Mouse (Mus musculus) MEL (cell line): Measurements from ENCODE around the gene Snrpd3. TPM values are rescaled to one million over a fixed set of nuclear protein-coding genes. Genes with fewer than 3 reads are reported as not detected.

Experiments used
- DNase-seq: peaks from one replicate; pipeline ENCODE4 v3.0.0; 2011; ENCODE audit warnings: low read depth, low spot score
- H3K27ac ChIP-seq: 2 replicates; pipeline ENCODE4 v1.5.1; 2012; ENCODE audit warnings: low read depth, mild to moderate bottlenecking, control low read depth, low read length, moderate library complexity; ENCODE audit not compliant: control insufficient read depth
- H3K27me3 ChIP-seq, 2 experiments: fragments of 150-350 bp in 1 of 2; sonication (generic) in 1 of 2; 2 replicates each; pipeline ENCODE4 v1.6.1; 2012; ENCODE audit warnings: low read length in 2 of 2, mild to moderate bottlenecking in 2 of 2, improper control_type of control experiment in 1 of 2, moderate library complexity in 1 of 2; ENCODE audit not compliant: insufficient read depth in 2 of 2, control insufficient read depth in 1 of 2
- H3K36me3 ChIP-seq, 2 experiments: 2 replicates each; pipeline ENCODE4 v1.6.1; 2012 to 2014; ENCODE audit warnings: low read length in 2 of 2, improper control_type of control experiment in 1 of 2, inconsistent platforms in 1 of 2, mild to moderate bottlenecking in 1 of 2; ENCODE audit not compliant: insufficient read depth in 2 of 2, control insufficient read depth in 1 of 2
- H3K4me1 ChIP-seq, 2 experiments: fragments of 150-350 bp in 1 of 2; sonication (generic) in 1 of 2; 2 replicates each; pipeline ENCODE4 v1.6.1; 2012; ENCODE audit warnings: low read length in 2 of 2, improper control_type of control experiment in 1 of 2, mild to moderate bottlenecking in 1 of 2; ENCODE audit not compliant: insufficient read depth in 2 of 2, control insufficient read depth in 1 of 2
- H3K4me3 ChIP-seq, 2 experiments: fragments of 150-350 bp in 1 of 2; sonication (generic) in 1 of 2; 2 replicates each; pipeline ENCODE4 v1.5.1; 2012; ENCODE audit warnings: low read depth in 2 of 2, low read length in 2 of 2, mild to moderate bottlenecking in 2 of 2, moderate library complexity in 2 of 2, control low read depth in 1 of 2, improper control_type of control experiment in 1 of 2; ENCODE audit not compliant: control insufficient read depth in 1 of 2, insufficient read depth in 1 of 2
- H3K79me2 ChIP-seq: 2 replicates; pipeline ENCODE4 v1.6.1; 2012; ENCODE audit warnings: mild to moderate bottlenecking, low read length, moderate library complexity; ENCODE audit not compliant: control insufficient read depth, poor library complexity, insufficient read depth
- H3K9ac ChIP-seq: 2 replicates; pipeline ENCODE4 v1.6.1; 2012; ENCODE audit warnings: low read depth, mild to moderate bottlenecking, control low read depth, low read length, moderate library complexity; ENCODE audit not compliant: control insufficient read depth, poor library complexity, severe bottlenecking
- H3K9me3 ChIP-seq: fragments of 150-350 bp; sonication (generic); replicated peaks from 2 replicates; pipeline ENCODE4 v1.6.1; 2012; ENCODE audit warnings: mild to moderate bottlenecking, low read length, improper control_type of control experiment, moderate library complexity; ENCODE audit not compliant: insufficient read depth
- CHD2 ChIP-seq: IDR thresholded peaks from 2 replicates; pipeline ENCODE4 v1.6.1; 2011; ENCODE audit warnings: low read length, improper control_type of control experiment
- EP300 ChIP-seq, 2 experiments: IDR thresholded peaks; 2 replicates each; pipeline ENCODE4 v1.6.1; 2011; ENCODE audit warnings: improper control_type of control experiment in 2 of 2, low read length in 2 of 2, low read depth in 1 of 2, mild to moderate bottlenecking in 1 of 2
- GABPA ChIP-seq: IDR thresholded peaks from 2 replicates; pipeline ENCODE4 v1.6.1; 2012; ENCODE audit warnings: low read depth, mild to moderate bottlenecking, inconsistent platforms, low read length, improper control_type of control experiment, moderate library complexity
- GATA1 ChIP-seq: IDR thresholded peaks from 2 replicates; pipeline ENCODE4 v1.6.1; 2011; ENCODE audit warnings: low read depth, low read length, improper control_type of control experiment
- JUND ChIP-seq: IDR thresholded peaks from 2 replicates; pipeline ENCODE4 v1.6.1; 2011; ENCODE audit warnings: low read depth, mild to moderate bottlenecking, improper control_type of control experiment, low read length
- KAT2A ChIP-seq: conservative IDR thresholded peaks from 2 replicates; pipeline ENCODE4 v1.6.1; 2012; ENCODE audit warnings: low read depth, low read length, improper control_type of control experiment, inconsistent platforms
- MEF2A ChIP-seq: IDR thresholded peaks from 2 replicates; pipeline ENCODE4 v1.6.1; 2014; ENCODE audit warnings: low read depth, mild to moderate bottlenecking, inconsistent platforms, low read length, improper control_type of control experiment; ENCODE audit not compliant: poor library complexity, insufficient replicate concordance, severe bottlenecking; ENCODE audit errors: extremely low read depth
- MXI1 ChIP-seq: IDR thresholded peaks from 2 replicates; pipeline ENCODE4 v1.6.1; 2011; ENCODE audit warnings: mild to moderate bottlenecking, low read depth, low read length, improper control_type of control experiment
- NELFE ChIP-seq: IDR thresholded peaks from 2 replicates; pipeline ENCODE4 v1.6.1; 2011; ENCODE audit warnings: low read depth, low read length, improper control_type of control experiment
- SIN3A ChIP-seq: IDR thresholded peaks from 2 replicates; pipeline ENCODE4 v1.6.1; 2012; ENCODE audit warnings: low read length, improper control_type of control experiment, inconsistent platforms
- TAL1 ChIP-seq: IDR thresholded peaks from 2 replicates; pipeline ENCODE4 v1.6.1; 2012; ENCODE audit warnings: mild to moderate bottlenecking, inconsistent platforms, low read length, moderate library complexity, mixed read lengths
- TCF12 ChIP-seq: IDR thresholded peaks from 2 replicates; pipeline ENCODE4 v1.6.1; 2014; ENCODE audit warnings: low read depth, mild to moderate bottlenecking, inconsistent platforms, low read length, improper control_type of control experiment, moderate library complexity
- UBTF ChIP-seq: IDR thresholded peaks from 2 replicates; pipeline ENCODE4 v1.6.1; 2012; ENCODE audit warnings: low read depth, mild to moderate bottlenecking, inconsistent platforms, low read length, improper control_type of control experiment, moderate library complexity, borderline replicate concordance; ENCODE audit not compliant: insufficient read depth
- USF2 ChIP-seq, 2 experiments: IDR thresholded peaks; 2 replicates each; pipeline ENCODE4 v1.6.1; 2011 to 2012; ENCODE audit warnings: improper control_type of control experiment in 2 of 2, low read length in 2 of 2, borderline replicate concordance in 1 of 2, inconsistent platforms in 1 of 2, low read depth in 1 of 2, mild to moderate bottlenecking in 1 of 2; ENCODE audit not compliant: insufficient read depth in 1 of 2
- ZMIZ1 ChIP-seq: IDR thresholded peaks from 2 replicates; pipeline ENCODE4 v1.6.1; 2012; ENCODE audit warnings: low read depth, mild to moderate bottlenecking, inconsistent platforms, low read length, improper control_type of control experiment, moderate library complexity
- ZNF384 ChIP-seq: IDR thresholded peaks from 2 replicates; pipeline ENCODE4 v1.6.1; 2012; ENCODE audit warnings: low read depth, mild to moderate bottlenecking, inconsistent platforms, low read length, improper control_type of control experiment
- polyA plus RNA-seq, 2 experiments: library from polyadenylated mRNA; stranded (reverse) in 1 of 2; unstranded in 1 of 2; fragments of >175 nt in 1 of 2; fragments of >200 nt in 1 of 2; gene quantifications; 2 replicates each; pipeline versions ENCODE4 v1.2.1 to v1.2.4; 2012; ENCODE audit warnings: low replicate concordance in 2 of 2, low read depth in 1 of 2; ENCODE audit not compliant: insufficient read length in 2 of 2, insufficient read depth in 1 of 2, missing spikeins in 1 of 2
- total RNA-seq: library from RNA; depleted of rRNA; stranded (reverse); fragments of 300-350 nt; gene quantifications from 2 replicates; pipeline ENCODE4 v1.2.3, GENCODE M21; 2012

Snrpd3 gene
- total and polyA plus RNA-seq, 3 experiments = 155 to 643 TPM; not detected in 1

GRCm38 (mm10) chr10:75549886-75550285, 32.5 kb downstream of the Snrpd3 start:
- Histone ChIP-seq H3K79me2 (no peaks in the 10 kb centered on the region), H3K27ac (no peak overlapping the region), H3K27me3 (no peaks in the 10 kb centered on the region)
- TF ChIP-seq SIN3A = no peak
- TF ChIP-seq MXI1 = no peak
- TF ChIP-seq, all 39 proteins: peak for 0
- no peak overlapping the region for H3K4me3 ChIP-seq
- no peaks in the 10 kb centered on the region for H3K36me3 ChIP-seq
- H3K9ac ChIP-seq = no peak overlapping the region
- no peak for DNase-seq
- no peaks in the 10 kb centered on the region for H3K4me1 ChIP-seq
- no peaks in the 10 kb centered on the region for H3K9me3 ChIP-seq

GRCm38 (mm10) chr10:75551175-75551574, 33.8 kb downstream of the Snrpd3 start:
- Histone ChIP-seq H3K9me3 (no peaks in the 10 kb centered on the region), H3K4me1 (no peaks in the 10 kb centered on the region), H3K9ac (no peak overlapping the region), H3K79me2 (no peaks in the 10 kb centered on the region), H3K4me3 (no peak overlapping the region), H3K27me3 (no peaks in the 10 kb centered on the region), H3K36me3 (no peaks in the 10 kb centered on the region), H3K27ac (no peak overlapping the region)
- DNase-seq = no peak
- TF ChIP-seq NELFE = no peak
- TF ChIP-seq GABPA = no peak
- TF ChIP-seq USF2 (IDR thresholded peaks at IDR 0.05; ENCODE audit: borderline replicate concordance in 1 of 2, insufficient read depth in 1 of 2, low read depth in 1 of 2, low read length in 2 of 2) = no peak
- no peak for TF ChIP-seq MEF2A
- no peak for TF ChIP-seq ZMIZ1
- no peak for TF ChIP-seq KAT2A
- TF ChIP-seq TAL1 = no peak
- no peak for TF ChIP-seq GATA1
- no peak for TF ChIP-seq ZNF384
- no peak for TF ChIP-seq JUND
- TF ChIP-seq UBTF = no peak
- TF ChIP-seq CHD2 = no peak
- TF ChIP-seq TCF12 = no peak
- TF ChIP-seq EP300 (IDR thresholded peaks at IDR 0.05; ENCODE audit: low read depth in 1 of 2, low read length in 2 of 2) = no peak
- TF ChIP-seq MXI1 = no peak
